13 mouse cellular contexts compared by ENCODE assay signal in genomic region chr3:39010544-39010943, GRCm38 (mm10).
DNase-seq lines count a peak whose midpoint lies in the region; ATAC-seq and TF ChIP-seq lines count a peak whose summit lies in the region.
"Had no signal": no experiment of that assay in that cellular context is flagged by ENCODE, and none has a peak within 500 bp of the region (broad histone marks: within the 10 kb centered on the region; RNA-seq: fewer than 3 reads in every experiment).

No protein-coding gene starts in this region.

- WGBS in limb, embryonic 14.5 days: 58% methylated on average over 7 of the region's 7 CpGs
- 88% methylated on average over 7 of the region's 7 CpGs for WGBS in limb, embryonic 10.5 days

- H3K4me1 ChIP-seq in limb, embryonic 14.5 days (ENCODE audit: control insufficient read depth, insufficient read depth, low read length): peaks cover 3% of the 10 kb centered on the region; the same call in 1 of the 2 replicates
- H3K4me1 ChIP-seq in limb, embryonic 10.5 days: no peaks in the 10 kb centered on the region
- H3K4me1 ChIP-seq: liver, embryonic 13.5 days; megakaryocyte, embryonic 14.5 days; neural tube, embryonic 12.5 days had no signal

- H3K9ac ChIP-seq in limb, embryonic 14.5 days (ENCODE audit: low read depth, low read length, severe bottlenecking): no peak overlapping the region
- H3K9ac ChIP-seq: liver, embryonic 13.5 days; neural tube, embryonic 12.5 days had no signal

- no peaks in the 10 kb centered on the region for H3K9me3 ChIP-seq in limb, embryonic 14.5 days (ENCODE audit: control insufficient read depth, low read length)
- no peaks in the 10 kb centered on the region for H3K9me3 ChIP-seq in limb, embryonic 10.5 days (replicated peaks)
- H3K9me3 ChIP-seq: liver, embryonic 13.5 days; neural tube, embryonic 12.5 days had no signal

- no peak for TF ChIP-seq POLR2A in limb, embryonic 14.5 days (IDR thresholded peaks at IDR 0.05; ENCODE audit: borderline replicate concordance, extremely low read depth, insufficient read depth, insufficient read length)

- DNase-seq in cerebellum, adult 11-12 months: peak; percentile 4
- peak; percentile 19 for DNase-seq in limb, embryonic 14.5 days (ENCODE audit: low spot score)
- no peak for DNase-seq in limb, embryonic 10.5 days (ENCODE audit: low spot score)
- DNase-seq in layer of hippocampus, adult 2 months (ENCODE audit: low spot score in 2 of 2): no peak
- DNase-seq in retina, postnatal 1 day: peak; percentile 64
- DNase-seq in spleen, adult 12 weeks (ENCODE audit: low spot score): no peak
- no peak for DNase-seq in lung, postnatal 4 days
- DNase-seq: liver, embryonic 13.5 days; thymus, postnatal 36 days had no signal

- no peak; the same call in 1 of the 2 replicates for TF ChIP-seq CTCF in layer of hippocampus, adult 2 months (conservative IDR thresholded peaks at IDR 0.05)

- H3K4me2 ChIP-seq in limb, embryonic 14.5 days (replicated peaks; ENCODE audit: low read depth, low read length, severe bottlenecking): no peak overlapping the region
- H3K4me2 ChIP-seq: liver, embryonic 13.5 days; neural tube, embryonic 12.5 days had no signal

- no peaks in the 10 kb centered on the region for H3K27me3 ChIP-seq in limb, embryonic 14.5 days (ENCODE audit: control insufficient read depth, insufficient read depth, low read length)
- H3K27me3 ChIP-seq in limb, embryonic 10.5 days (ENCODE audit: low read depth, poor library complexity, severe bottlenecking): no peaks in the 10 kb centered on the region
- H3K27me3 ChIP-seq: liver, embryonic 13.5 days; megakaryocyte, embryonic 14.5 days; neural tube, embryonic 12.5 days had no signal

- H3K27ac ChIP-seq in limb, embryonic 14.5 days (replicated peaks; ENCODE audit: low read depth, low read length): no peak overlapping the region
- no peak overlapping the region for H3K27ac ChIP-seq in limb, embryonic 10.5 days
- peak overlapping the region; percentile 62 for H3K27ac ChIP-seq in layer of hippocampus, adult 2 months
- H3K27ac ChIP-seq: liver, embryonic 13.5 days; neural tube, embryonic 12.5 days had no signal

- no peak overlapping the region for H3K4me3 ChIP-seq in limb, embryonic 14.5 days (replicated peaks; ENCODE audit: low read length)
- H3K4me3 ChIP-seq in limb, embryonic 10.5 days: no peak overlapping the region
- H3K4me3 ChIP-seq in layer of hippocampus, adult 2 months: no peak overlapping the region
- H3K4me3 ChIP-seq: erythroblast, embryonic 14.5 days; liver, embryonic 13.5 days; megakaryocyte, embryonic 14.5 days; neural tube, embryonic 12.5 days had no signal

- peaks cover 69% of the 10 kb centered on the region for H3K36me3 ChIP-seq in limb, embryonic 14.5 days (ENCODE audit: control insufficient read depth, insufficient read depth, low read length)
- H3K36me3 ChIP-seq in limb, embryonic 10.5 days: peaks cover 58% of the 10 kb centered on the region
- H3K36me3 ChIP-seq: liver, embryonic 13.5 days had no signal

- no peak for ATAC-seq in cerebellum, adult (ENCODE audit: insufficient number of reproducible peaks, low FRiP score, low TSS enrichment)
- peak; percentile 45; the same call in 1 of the 2 replicates for ATAC-seq in limb, embryonic 14.5 days (ENCODE audit: low FRiP score, low read depth)

Comparison
In these comparisons a context has a peak if more than half of its experiments do, and no peak if none do; other contexts are left out.
1. DNase-seq: peak in cerebellum, adult 11-12 months (single experiment), limb, embryonic 14.5 days (single experiment) and retina, postnatal 1 day (single experiment); none in limb, embryonic 10.5 days (single experiment), layer of hippocampus, adult 2 months (0 of 2), spleen, adult 12 weeks (single experiment) and lung, postnatal 4 days (0 of 2).